Mouse (Mus musculus) brain, embryonic 14.5 days (tissue): ENCODE measurements at regions not wholly inside any gene's neighbourhood (a gene's known extent, or its start where the extent isn't known, plus 50 kb on each side); places are given as distances from the start of the nearest gene placed in this dataset.

Experiments
- CTCF ChIP-seq: fragments of 200-500 bp; IDR thresholded peaks from 2 replicates; pipeline ENCODE4 v1.5.1; 2012; ENCODE audit warnings: inconsistent platforms, mild to moderate bottlenecking, moderate library complexity, borderline replicate concordance; ENCODE audit not compliant: insufficient read depth, insufficient read length; ENCODE audit errors: extremely low read depth
- POLR2A ChIP-seq: fragments of 200-500 bp; IDR thresholded peaks from 2 replicates; pipeline ENCODE4 v1.6.1; 2012; ENCODE audit warnings: mild to moderate bottlenecking, inconsistent platforms, borderline replicate concordance; ENCODE audit not compliant: poor library complexity, insufficient read depth, insufficient read length, severe bottlenecking; ENCODE audit errors: extremely low read depth

GRCm38 (mm10) chr4:152908235-152908634 lies 430.6 kb upstream of the Kcnab2 start:
- no peak for TF ChIP-seq CTCF
- TF ChIP-seq POLR2A, result no peak
